Mouse (Mus musculus): Measurements from ENCODE around the gene Tab2.

- TF ChIP-seq CTCF (IDR thresholded peaks at IDR 0.05; ENCODE audit: low read depth, low read length) (no peak), POLR2A (IDR thresholded peaks at IDR 0.05; ENCODE audit: extremely low read depth, insufficient read depth, low read length) (no peak)
These were observed 27.0 kb downstream of the Tab2 start for GRCm38 (mm10) chr10:7928996-7929395.

Data from liver, adult 2 months (tissue).